Mouse (Mus musculus) midbrain, embryonic 14.5 days (tissue): ENCODE measurements around the gene Adk. TPM values are rescaled to one million over a fixed set of nuclear protein-coding genes. Genes with fewer than 3 reads are reported as not detected.

Source experiments
- ATAC-seq: fragments of 200-750 bp; cut with Nextera tagmentation; 2 replicates; pipeline ENCODE4 v1.8.0; 2017; ENCODE audit warnings: moderate number of reproducible peaks, moderate library complexity; ENCODE audit not compliant: low FRiP score, low TSS enrichment
- DNase-seq: peaks from one replicate; pipeline ENCODE4 v3.0.0-alpha.2; 2015
- H3K27ac ChIP-seq: fragments of 300-500 bp; sonication (generic); replicated peaks from 2 replicates; pipeline ENCODE4 v1.5.1; 2014; ENCODE audit warnings: mild to moderate bottlenecking, low read depth, low read length, moderate library complexity
- H3K27me3 ChIP-seq: fragments of 300-500 bp; sonication (generic); 2 replicates; pipeline ENCODE4 v1.6.1; 2014; ENCODE audit warnings: low read length, control low read depth, mixed read lengths; ENCODE audit not compliant: control insufficient read depth, insufficient read depth
- H3K36me3 ChIP-seq: fragments of 300-500 bp; sonication (generic); 2 replicates; pipeline ENCODE4 v1.6.1; 2014; ENCODE audit warnings: low read length, control low read depth; ENCODE audit not compliant: control insufficient read depth, insufficient read depth
- H3K4me1 ChIP-seq: fragments of 300-500 bp; sonication (generic); 2 replicates; pipeline ENCODE4 v1.6.1; 2014; ENCODE audit warnings: mild to moderate bottlenecking, antibody characterized with exemption, low read length, control low read depth; ENCODE audit not compliant: control insufficient read depth, insufficient read depth
- H3K4me2 ChIP-seq: fragments of 300-500 bp; sonication (generic); 2 replicates; pipeline ENCODE4 v1.6.1; 2014; ENCODE audit warnings: mild to moderate bottlenecking, low read length, moderate library complexity
- H3K4me3 ChIP-seq: fragments of 300-500 bp; sonication (generic); replicated peaks from 2 replicates; pipeline ENCODE4 v1.5.1; 2014; ENCODE audit warnings: low read depth, low read length
- H3K9ac ChIP-seq: fragments of 300-500 bp; sonication (generic); replicated peaks from 2 replicates; pipeline ENCODE4 v1.6.1; 2014; ENCODE audit warnings: mild to moderate bottlenecking, low read length, moderate library complexity
- H3K9me3 ChIP-seq: fragments of 300-500 bp; sonication (generic); 2 replicates; pipeline ENCODE4 v1.6.1; 2016; ENCODE audit warnings: low read length, control low read depth, mixed read lengths; ENCODE audit not compliant: control insufficient read depth
- WGBS: fragments of 180-500 bp; shearing (Covaris S2); extraction: QIAGEN DNeasy Blood & Tissue Kit; methylation state at CpG from one replicate; pipeline ENCODE4 v1.1.7; 2014; 5-methylcytosine and 5-hydroxymethylcytosine counted together
- polyA plus RNA-seq: library from polyadenylated mRNA; unstranded; fragments of >200 nt; fragmentation: Nextera tagmentation; extraction: Ambion mirVana; gene quantifications from 2 replicates; pipeline ENCODE4 v1.2.1, GENCODE M21; 2014

The Adk gene
- polyA plus RNA-seq, 1 experiment from 2014 or later: 37.9 TPM

- Histone ChIP-seq H3K36me3 (no peaks in the 10 kb centered on the region), H3K9me3 (no peaks in the 10 kb centered on the region), H3K9ac (no peak overlapping the region), H3K4me3 (no peak overlapping the region), H3K4me2 (no peak overlapping the region), H3K27me3 (no peaks in the 10 kb centered on the region), H3K27ac (no peak overlapping the region), H3K4me1 (no peaks in the 10 kb centered on the region)
- 91% methylated on average over 1 of the region's 1 CpGs for WGBS
- no peak for DNase-seq
- ATAC-seq: no peak
Observed at GRCm38 (mm10) chr14:21142603-21143002, 90.2 kb downstream of the Adk start.

DNA sequence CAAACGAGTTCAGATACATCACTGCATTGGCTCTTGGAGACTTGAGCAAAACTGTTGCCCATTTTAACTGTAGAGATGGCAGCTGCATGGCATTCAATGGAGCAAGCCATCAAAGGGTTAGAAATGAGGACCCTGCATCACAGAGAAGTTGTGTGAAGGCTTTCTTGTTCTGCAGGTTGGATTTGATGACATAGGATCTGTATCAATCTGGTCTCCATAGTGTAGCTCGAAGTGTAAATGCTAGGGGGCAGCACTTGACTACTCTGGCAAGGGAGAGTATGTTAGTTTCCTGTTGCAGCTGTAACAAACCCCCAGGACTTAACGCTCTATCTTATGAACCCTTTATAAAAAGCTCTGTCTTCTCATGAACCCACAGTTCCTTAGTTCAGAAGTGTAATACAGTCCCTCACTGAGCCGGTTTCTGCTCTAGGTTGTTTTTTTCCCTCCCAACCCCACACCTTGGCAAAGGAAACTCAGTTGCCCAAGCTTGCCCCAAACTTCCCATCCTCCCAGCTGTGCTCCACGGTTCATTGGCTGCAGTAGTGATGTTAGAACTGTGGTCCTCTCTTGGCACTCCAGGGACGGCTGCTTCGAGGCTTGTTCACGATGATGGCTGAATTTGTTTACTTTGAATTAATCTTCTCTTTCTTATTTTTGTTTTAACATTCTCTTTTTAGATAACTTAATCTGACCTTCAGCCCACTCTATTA lies 91.2 kb downstream of the Adk start:
- H3K27ac ChIP-seq: no peak overlapping the region
- no peak overlapping the region for H3K9ac ChIP-seq
- H3K4me2 ChIP-seq: no peak overlapping the region
- no peaks in the 10 kb centered on the region for H3K4me1 ChIP-seq
- H3K9me3 ChIP-seq: no peaks in the 10 kb centered on the region
- no peaks in the 10 kb centered on the region for H3K27me3 ChIP-seq
- DNase-seq: peak; percentile 76
- 70% methylated on average over 8 of the region's 8 CpGs for WGBS
- no peaks in the 10 kb centered on the region for H3K36me3 ChIP-seq
- no peak overlapping the region for H3K4me3 ChIP-seq
- no peak for ATAC-seq

GRCm38 (mm10) chr14:21147171-21147570 lies 94.8 kb downstream of the Adk start:
- Histone ChIP-seq H3K27ac (no peak overlapping the region), H3K4me1 (no peaks in the 10 kb centered on the region), H3K4me2 (no peak overlapping the region), H3K27me3 (no peaks in the 10 kb centered on the region), H3K9ac (no peak overlapping the region), H3K4me3 (no peak overlapping the region), H3K36me3 (no peaks in the 10 kb centered on the region), H3K9me3 (no peaks in the 10 kb centered on the region)
- WGBS: 90% methylated on average over 1 of the region's 1 CpGs
- DNase-seq (no peak), ATAC-seq (no peak)

DNA sequence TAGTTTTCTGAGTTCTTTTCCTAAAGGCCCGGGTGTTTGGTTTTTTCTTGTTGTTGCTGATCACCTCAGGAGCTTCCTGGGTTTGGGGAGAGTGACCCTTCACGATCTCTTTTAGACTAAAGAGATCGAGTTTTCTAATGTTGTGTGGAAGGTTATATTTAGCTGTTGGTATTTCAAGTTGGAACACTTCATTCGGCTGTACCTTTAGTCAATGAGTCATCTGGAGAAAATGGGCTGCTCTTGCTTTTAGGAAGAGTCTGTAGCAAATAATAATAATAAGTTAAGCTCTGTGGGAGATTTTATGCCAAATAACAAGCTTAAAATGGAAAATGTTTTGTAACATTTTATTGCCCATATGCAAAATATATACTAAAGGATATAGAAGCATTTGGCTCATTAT lies 97.9 kb downstream of the Adk start:
- no peak for DNase-seq
- Histone ChIP-seq H3K27me3 (no peaks in the 10 kb centered on the region), H3K9ac (no peak overlapping the region), H3K4me2 (no peak overlapping the region), H3K9me3 (no peaks in the 10 kb centered on the region), H3K27ac (no peak overlapping the region), H3K36me3 (no peaks in the 10 kb centered on the region), H3K4me3 (no peak overlapping the region), H3K4me1 (no peaks in the 10 kb centered on the region)
- ATAC-seq: no peak
- WGBS: 89% methylated on average over 4 of the region's 4 CpGs

DNA sequence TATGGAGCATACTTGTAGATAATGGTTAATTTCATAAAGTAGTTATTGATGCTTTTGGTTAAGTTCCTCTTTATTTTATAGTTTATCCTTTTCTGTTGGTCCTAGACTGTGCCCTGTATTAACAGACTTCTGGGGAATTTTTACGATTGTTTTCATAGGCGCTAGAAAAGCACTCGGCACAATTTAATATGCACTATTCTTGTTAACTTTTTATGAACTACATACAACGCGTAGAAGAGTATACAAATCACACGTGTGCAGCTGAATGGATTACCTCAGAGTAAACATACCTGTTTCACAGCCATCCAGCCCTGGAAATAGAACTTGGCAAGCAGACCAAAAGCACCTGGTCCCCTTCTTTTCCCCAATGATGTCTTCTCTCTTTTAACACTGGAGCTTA lies 99.7 kb downstream of the Adk start:
- no peak overlapping the region for H3K4me2 ChIP-seq
- no peaks in the 10 kb centered on the region for H3K36me3 ChIP-seq
- DNase-seq (no peak), ATAC-seq (no peak)
- no peak overlapping the region for H3K4me3 ChIP-seq
- no peaks in the 10 kb centered on the region for H3K27me3 ChIP-seq
- no peak overlapping the region for H3K9ac ChIP-seq
- no peaks in the 10 kb centered on the region for H3K4me1 ChIP-seq
- 92% methylated on average over 6 of the region's 6 CpGs for WGBS
- H3K9me3 ChIP-seq: no peaks in the 10 kb centered on the region
- H3K27ac ChIP-seq: no peak overlapping the region

- Histone ChIP-seq H3K4me1 (no peaks in the 10 kb centered on the region), H3K9me3 (no peaks in the 10 kb centered on the region), H3K27ac (no peak overlapping the region), H3K9ac (no peak overlapping the region), H3K36me3 (no peaks in the 10 kb centered on the region), H3K4me2 (no peak overlapping the region), H3K4me3 (no peak overlapping the region), H3K27me3 (no peaks in the 10 kb centered on the region)
- 60% methylated on average over 10 of the region's 10 CpGs for WGBS
- no peak for ATAC-seq
- no peak for DNase-seq
Observed at GRCm38 (mm10) chr14:21165706-21166105, 113.3 kb downstream of the Adk start.

DNA sequence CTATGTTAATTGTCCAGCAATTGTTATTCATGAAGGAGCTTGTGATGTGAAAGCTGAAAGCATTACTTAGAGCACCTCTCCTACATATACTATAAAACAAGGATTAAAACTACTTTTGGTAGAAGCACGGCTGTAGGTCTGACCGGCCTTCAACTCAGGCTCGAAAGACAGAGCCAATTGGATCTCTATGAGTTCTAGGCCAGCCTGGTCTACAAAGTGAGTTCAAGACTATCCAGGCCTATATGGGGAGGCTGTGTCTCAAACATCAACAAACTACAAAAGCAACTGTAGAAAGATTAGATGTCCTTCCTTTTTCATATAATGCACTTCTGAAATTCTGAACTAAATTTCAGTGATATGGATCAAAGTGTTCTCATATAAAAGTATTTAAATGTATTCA lies 113.7 kb downstream of the Adk start:
- WGBS: 78% methylated on average over 3 of the region's 3 CpGs
- no peak overlapping the region for H3K4me3 ChIP-seq
- no peaks in the 10 kb centered on the region for H3K9me3 ChIP-seq
- no peaks in the 10 kb centered on the region for H3K27me3 ChIP-seq
- ATAC-seq (no peak), DNase-seq (no peak)
- no peaks in the 10 kb centered on the region for H3K36me3 ChIP-seq
- H3K4me2 ChIP-seq: no peak overlapping the region
- no peak overlapping the region for H3K27ac ChIP-seq
- H3K9ac ChIP-seq: no peak overlapping the region
- H3K4me1 ChIP-seq: no peaks in the 10 kb centered on the region

DNA sequence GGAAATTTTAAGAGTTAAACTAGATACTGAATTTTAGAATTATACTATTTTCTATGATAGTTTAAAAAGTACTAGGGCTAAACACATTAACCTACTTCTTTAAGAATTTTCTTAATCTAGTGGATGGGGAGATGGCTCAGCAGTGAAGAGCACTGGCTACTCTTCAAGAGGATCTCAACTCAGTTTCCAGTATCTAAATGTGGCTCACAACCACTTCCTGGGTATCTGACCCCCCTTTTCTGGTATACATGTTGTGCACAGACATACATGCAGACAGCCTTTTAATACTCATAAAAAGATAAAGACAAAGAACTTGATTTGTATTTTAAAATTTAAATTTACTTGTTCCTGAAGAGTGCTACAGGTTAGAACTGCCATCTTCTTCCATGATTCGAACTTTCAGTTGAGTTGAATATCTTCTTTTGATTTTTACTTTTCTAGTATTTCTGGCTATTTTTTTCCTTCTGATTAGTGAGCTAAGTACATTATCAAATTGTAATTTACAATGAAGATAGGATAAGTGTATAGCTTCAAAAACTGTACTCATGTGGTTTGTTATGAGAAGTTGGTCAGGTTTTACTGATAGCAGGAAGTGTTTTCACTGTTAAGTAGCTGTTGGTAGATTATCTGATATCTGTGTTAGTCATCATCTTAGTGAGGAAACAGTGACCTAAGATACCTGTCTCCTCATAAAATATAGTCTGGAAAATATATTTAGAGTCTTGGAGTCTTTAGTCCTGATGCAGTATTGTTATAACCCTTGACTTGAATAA lies 121.8 kb downstream of the Adk start:
- no peak for DNase-seq
- Histone ChIP-seq H3K4me2 (no peak overlapping the region), H3K36me3 (no peaks in the 10 kb centered on the region), H3K4me3 (no peak overlapping the region), H3K4me1 (no peaks in the 10 kb centered on the region), H3K9me3 (no peaks in the 10 kb centered on the region), H3K27me3 (no peaks in the 10 kb centered on the region), H3K27ac (no peak overlapping the region), H3K9ac (no peak overlapping the region)
- no peak for ATAC-seq
- 98% methylated on average over 1 of the region's 1 CpGs for WGBS

- H3K4me3 ChIP-seq: no peak overlapping the region
- 63% methylated on average over 2 of the region's 2 CpGs for WGBS
- H3K4me2 ChIP-seq: no peak overlapping the region
- no peaks in the 10 kb centered on the region for H3K4me1 ChIP-seq
- H3K27me3 ChIP-seq: no peaks in the 10 kb centered on the region
- H3K36me3 ChIP-seq: no peaks in the 10 kb centered on the region
- ATAC-seq: no peak
- no peak for DNase-seq
- no peak overlapping the region for H3K9ac ChIP-seq
- H3K9me3 ChIP-seq: no peaks in the 10 kb centered on the region
- H3K27ac ChIP-seq: no peak overlapping the region
Observed at GRCm38 (mm10) chr14:21174804-21175203, 122.4 kb downstream of the Adk start.
